Mouse (Mus musculus) brain, embryonic 14.5 days (tissue): ENCODE measurements at regions not wholly inside any gene's neighbourhood (a gene's known extent, or its start where the extent isn't known, plus 50 kb on each side); places are given as distances from the start of the nearest gene placed in this dataset.

Experiments used
- CTCF ChIP-seq: fragments of 200-500 bp; IDR thresholded peaks from 2 replicates; pipeline ENCODE4 v1.5.1; 2012; ENCODE audit warnings: inconsistent platforms, mild to moderate bottlenecking, moderate library complexity, borderline replicate concordance; ENCODE audit not compliant: insufficient read depth, insufficient read length; ENCODE audit errors: extremely low read depth
- POLR2A ChIP-seq: fragments of 200-500 bp; IDR thresholded peaks from 2 replicates; pipeline ENCODE4 v1.6.1; 2012; ENCODE audit warnings: mild to moderate bottlenecking, inconsistent platforms, borderline replicate concordance; ENCODE audit not compliant: poor library complexity, insufficient read depth, insufficient read length, severe bottlenecking; ENCODE audit errors: extremely low read depth

DNA sequence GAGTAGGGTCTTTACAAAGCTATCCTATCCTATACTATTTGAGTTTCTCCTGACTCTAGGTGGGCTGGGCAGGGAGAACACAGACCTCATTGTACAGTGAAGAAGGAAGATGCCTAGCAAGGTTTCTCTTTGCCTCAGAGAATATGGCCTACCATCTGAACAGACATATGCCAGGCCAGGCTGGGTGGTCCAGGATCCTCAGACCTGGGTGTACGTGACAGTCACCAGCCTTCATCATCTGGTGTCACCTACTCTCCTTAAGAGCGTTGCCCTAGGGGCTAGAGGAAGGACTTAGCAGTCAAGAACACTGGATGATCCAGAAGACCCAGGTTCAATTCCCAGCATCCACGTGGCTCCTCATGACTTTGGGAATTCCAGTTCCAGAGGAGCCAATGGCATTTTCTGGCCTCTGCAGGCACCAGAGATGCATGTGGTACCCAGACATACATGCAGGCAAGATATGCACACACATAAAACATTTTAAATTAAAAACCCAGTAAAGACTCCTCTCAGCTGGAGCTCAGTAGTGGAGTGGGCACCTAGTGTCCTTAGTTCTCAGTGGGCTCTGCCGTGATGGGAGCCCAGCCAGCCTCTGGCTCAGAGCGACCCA, 214.9 kb downstream of the Bcl2l11 start:
- no peak for TF ChIP-seq CTCF
- TF ChIP-seq POLR2A: no peak
